Mouse (Mus musculus): Measurements from ENCODE around the gene Ctnna3.
"Not testable (repeated sequence)": the region's sequence is repeated elsewhere in the genome, so short reads cannot be mapped to it uniquely, and the experiment has no call there.

Ctnna3 gene

DNA sequence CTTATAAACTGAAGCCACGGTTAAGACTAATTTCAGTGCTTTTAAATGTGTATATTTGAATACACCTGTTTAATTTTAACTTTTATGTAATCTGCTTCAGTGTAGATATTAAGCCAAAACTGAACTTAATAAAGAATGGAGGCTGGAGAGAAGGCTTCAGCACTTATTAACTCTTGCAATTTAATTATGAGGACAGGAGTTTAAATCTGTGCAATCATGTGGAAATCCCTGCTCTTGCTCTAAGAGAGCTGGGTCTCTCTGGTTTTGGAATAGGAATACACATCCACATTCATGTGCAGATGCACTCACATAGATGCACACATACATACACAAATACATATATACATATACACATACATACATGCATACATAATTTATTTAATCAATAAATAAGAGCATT lies 1468.8 kb downstream of the Ctnna3 start:
- DNase-seq (ENCODE audit: low read depth), result no peak

DNA sequence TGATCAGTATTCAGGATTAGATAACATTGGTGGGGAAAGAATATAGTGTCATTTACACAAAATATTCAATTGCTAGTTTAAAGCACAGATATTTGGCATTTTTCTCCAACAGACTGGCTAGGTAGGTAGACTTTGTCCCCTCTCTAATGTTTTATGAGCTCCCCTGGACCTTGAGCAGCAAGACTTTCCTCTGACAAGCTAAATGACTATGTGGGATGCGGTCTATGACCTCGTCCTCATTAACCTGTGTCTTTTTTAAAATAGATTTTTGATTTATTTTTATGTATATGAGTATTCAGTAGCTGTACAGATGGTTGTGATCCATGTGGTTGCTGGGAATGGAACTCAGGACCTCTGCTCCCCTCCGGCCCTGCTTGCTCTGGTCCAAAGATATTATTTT lies 1471.8 kb downstream of the Ctnna3 start:
- DNase-seq (ENCODE audit: low read depth), result no peak

DNA sequence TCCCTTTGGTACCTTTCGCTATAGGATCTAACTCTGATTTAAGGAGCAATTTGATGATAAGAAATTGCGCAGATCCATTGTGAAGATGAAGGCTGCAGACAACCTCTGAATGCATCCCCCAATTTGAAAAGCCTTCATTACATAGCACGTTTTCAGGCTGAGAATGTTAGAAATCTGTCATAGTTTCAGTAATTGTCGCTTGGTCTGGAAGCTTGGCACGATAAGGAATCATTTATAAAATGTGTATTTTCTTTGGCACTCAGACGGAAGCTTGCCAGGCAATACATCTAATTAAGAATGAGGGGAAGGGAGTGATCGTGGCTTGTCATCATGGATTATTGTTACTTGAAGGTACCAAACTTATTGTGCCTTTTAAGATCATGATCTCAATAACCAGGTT lies 1511.1 kb downstream of the Ctnna3 start:
- no peak for DNase-seq (ENCODE audit: low read depth)

DNA sequence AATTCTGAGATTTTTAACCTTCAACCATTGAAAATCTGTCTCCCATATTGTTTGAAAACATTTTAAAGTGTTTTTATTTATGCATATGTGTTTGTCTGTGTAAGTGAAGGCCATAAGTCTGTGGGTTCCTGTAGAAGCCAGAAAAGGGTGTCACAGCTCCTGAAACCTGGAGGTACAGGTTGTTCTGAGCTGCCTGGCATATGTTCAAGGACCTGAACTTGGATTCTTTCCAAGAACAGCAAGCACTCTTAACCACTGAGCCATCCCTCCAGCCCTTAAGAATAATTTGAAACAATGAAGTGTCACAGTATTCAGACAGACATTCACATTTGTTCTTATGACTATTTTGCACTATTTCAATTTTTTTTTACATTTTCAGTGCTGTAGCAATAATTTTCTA lies 1528.5 kb downstream of the Ctnna3 start:
- DNase-seq (ENCODE audit: low read depth), result no peak

DNA sequence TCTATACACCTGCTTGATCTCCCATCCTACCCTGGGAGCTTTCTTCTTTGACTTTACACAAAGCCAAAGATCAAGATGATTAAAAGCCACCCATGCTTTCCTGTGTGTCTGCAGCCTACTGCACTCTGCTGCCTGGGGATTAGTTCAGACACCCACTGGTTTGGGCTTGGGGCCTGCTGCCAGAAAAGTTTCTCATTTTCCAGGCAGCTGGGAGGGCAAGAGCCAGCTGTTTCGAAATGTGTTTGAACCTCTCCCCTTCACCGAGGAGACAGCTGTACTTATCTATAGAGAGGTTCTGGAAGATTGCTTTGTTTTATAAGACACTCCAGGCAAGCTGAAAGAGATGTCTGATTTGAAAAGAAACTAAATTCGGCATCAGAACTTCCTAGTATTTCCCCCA lies 1563.0 kb downstream of the Ctnna3 start:
- peak; percentile 3 for DNase-seq (ENCODE audit: low read depth)

DNA sequence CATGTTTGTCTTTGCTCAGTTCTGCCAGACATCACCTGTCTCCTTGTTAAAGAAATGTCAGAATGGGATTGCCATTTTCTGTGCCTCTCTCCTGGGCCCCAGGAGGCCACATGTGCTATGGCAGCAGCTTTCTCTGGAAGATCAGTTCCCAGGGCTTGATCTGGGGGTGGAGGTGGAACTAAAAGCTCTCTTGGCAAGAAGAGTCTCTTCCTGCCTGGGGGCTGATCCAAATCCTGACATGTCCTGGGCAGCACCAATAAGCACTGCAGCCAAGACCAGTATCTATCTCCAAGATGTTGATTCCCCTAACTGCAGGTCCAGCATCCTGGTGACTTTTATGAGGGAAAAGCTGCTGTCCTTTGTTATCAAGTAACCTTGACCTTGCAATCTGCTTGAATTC lies 1583.6 kb downstream of the Ctnna3 start:
- no peak for DNase-seq (ENCODE audit: low read depth)

DNA sequence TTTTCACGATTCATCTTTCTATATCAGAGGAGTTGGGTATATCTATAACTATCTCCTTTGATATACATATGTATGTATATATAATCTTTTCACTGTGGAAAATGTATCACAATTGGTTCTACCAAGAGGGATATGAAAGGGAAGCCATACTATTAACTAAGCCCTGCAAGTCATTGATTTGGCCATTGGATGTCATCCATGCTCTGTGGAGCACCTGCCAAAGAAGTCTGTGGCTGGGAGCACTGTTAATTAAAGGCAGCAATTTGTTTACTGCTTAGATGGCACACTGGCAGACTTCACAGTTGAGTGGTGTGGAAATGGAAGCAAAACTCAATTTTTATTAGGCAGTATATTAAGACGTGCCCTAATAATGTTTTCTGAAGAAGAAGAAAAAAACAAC lies 1592.8 kb downstream of the Ctnna3 start:
- no peak for DNase-seq (ENCODE audit: low read depth)

DNA sequence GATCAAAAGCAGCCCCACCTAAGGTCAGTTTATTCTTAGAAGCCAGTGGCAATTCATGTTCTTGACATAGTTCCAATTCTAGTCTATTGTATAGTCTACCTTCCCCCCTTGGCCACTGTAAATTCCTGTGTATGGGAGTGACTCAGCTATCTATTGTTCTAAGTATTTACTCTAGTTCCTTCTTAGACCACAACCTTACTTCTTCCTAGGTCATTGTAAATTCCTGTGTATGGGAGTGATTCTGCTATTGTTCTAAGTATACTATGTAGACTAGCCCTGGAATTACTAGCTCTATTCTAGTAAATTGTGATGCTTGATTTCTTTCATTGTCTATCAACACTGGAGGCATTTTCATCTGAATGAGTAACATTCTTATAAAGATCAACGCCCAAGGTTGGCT lies 1603.6 kb downstream of the Ctnna3 start:
- DNase-seq (ENCODE audit: low read depth), result not testable (repeated sequence)

Measured in NIH3T3 (cell line).